Mouse (Mus musculus): ENCODE data around the gene Jam2. TPM values are rescaled to one million over a fixed set of nuclear protein-coding genes. Genes with fewer than 3 reads are reported as not detected.

Jam2 gene
- total RNA-seq (2021) = 10 to 100 TPM; 77.9 to 81.0 TPM
- polyA plus RNA-seq (2012; rRNA removed) = 55.4 and 91.2 TPM in 2 replicates
- long read RNA-seq, partial matches to known transcripts = 7 of 10 reads
- long read RNA-seq, other reads (novel, unspliced or antisense) = 2 of 10 reads

DNA sequence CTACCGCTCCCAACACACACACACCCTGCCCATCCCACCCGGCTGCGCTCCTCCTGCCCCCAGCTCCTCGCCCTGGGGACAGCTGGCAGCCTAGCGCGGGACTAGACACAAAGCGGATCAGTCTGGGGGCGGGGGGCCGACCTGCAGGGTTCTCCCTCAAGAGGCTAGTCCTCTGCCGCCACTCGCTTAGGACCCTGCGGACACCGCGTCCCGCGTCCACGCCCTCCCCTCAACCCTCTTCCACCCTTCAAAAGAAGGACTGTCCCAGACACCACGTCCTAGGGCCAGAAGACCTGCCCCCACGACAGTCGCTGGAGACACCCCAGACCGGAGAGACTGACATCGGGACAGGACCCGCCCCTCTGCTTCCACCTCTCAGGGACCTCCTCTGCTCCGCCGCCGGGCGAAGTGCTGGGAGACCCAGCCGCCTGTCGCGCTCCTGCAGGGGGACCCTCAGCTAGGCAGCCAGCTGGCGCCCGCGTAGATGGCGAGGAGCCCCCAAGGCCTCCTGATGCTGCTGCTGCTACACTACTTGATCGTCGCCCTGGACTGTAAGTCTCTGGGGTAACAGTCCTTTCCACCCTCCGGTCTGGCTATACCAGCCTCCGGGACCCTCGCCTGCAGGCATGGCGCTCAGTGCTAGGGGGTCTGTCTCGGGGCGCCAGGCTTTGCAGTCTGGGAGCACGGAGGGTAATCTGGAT is at the start of gene Jam2:
Gene Jam2 (plus strand): TSS at position 121 of the 701 bp plus-strand sequence.
- Histone ChIP-seq H3K36me3 (ENCODE audit: control insufficient read depth, insufficient read depth, low read length) (peaks cover 16% of the 10 kb centered on the region), H3K9ac (ENCODE audit: low read depth, low read length) (peak within 1 kb of the TSS; percentile 91), H3K79me2 (replicated peaks; ENCODE audit: control insufficient read depth, insufficient read depth, low read length) (no peaks in the 10 kb centered on the region; the same call in none of the 2 replicates), H3K4me3 (peak within 1 kb of the TSS; percentile 90), H3K27ac (peak within 1 kb of the TSS; percentile 90), H3K4me1 (ENCODE audit: control insufficient read depth, insufficient read depth, low read length) (peaks cover 7% of the 10 kb centered on the region), H3K27me3 (ENCODE audit: control insufficient read depth, insufficient read depth, low read length) (no peaks in the 10 kb centered on the region)
- under 1% methylated on average over 43 of the region's 43 CpGs for WGBS
- intact Hi-C loops (cut with DNase I) = loop anchor here (2.0 kb wide), 1 partner anchor 61 kb away; the partner anchor contains the start of genes Atp5j and Gabpa
- TF ChIP-seq EP300 (IDR thresholded peaks at IDR 0.05; ENCODE audit: insufficient read depth, low read depth, low read length) (peak; percentile 77), CTCF (IDR thresholded peaks at IDR 0.05) (peak; percentile 20), POLR2A (IDR thresholded peaks at IDR 0.05; ENCODE audit: insufficient read depth, low read depth, low read length) (peak; percentile 91)
- peak; percentile 88 to 89 for DNase-seq

DNA sequence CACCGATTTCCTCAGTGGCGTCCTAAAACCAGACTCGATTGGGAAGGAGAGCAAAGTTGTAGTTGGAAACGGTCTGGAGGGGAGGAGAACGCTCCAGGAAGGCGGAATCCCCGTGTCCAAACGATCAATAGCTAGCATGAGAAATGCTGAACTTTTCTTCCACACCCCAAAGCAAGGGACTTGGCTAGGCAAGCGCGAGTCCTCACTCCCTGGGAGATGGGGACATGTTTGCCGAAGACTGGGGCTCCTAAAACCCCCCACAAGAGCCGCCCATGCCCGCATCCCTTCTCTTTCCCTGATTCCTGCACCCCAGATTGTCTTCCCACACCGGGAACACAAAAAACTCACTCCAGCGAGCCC is 39.1 kb upstream of the Jam2 start:
- Histone ChIP-seq H3K4me1 (ENCODE audit: control insufficient read depth, insufficient read depth, low read length) (peaks cover 5% of the 10 kb centered on the region), H3K27ac (peak overlapping the region; percentile 70), H3K9ac (ENCODE audit: low read depth, low read length) (peak overlapping the region; percentile 91), H3K4me3 (peak overlapping the region; percentile 75), H3K27me3 (ENCODE audit: control insufficient read depth, insufficient read depth, low read length) (no peaks in the 10 kb centered on the region; the same call in 1 of the 2 replicates), H3K79me2 (replicated peaks; ENCODE audit: control insufficient read depth, insufficient read depth, low read length) (no peaks in the 10 kb centered on the region), H3K36me3 (ENCODE audit: control insufficient read depth, insufficient read depth, low read length) (peaks cover 7% of the 10 kb centered on the region)
- intact Hi-C loops (cut with DNase I) = loop anchor here (1.0 kb wide), 4 partner anchors 39 to 145 kb away; no protein-coding TSS in a partner anchor
- WGBS = under 1% methylated on average over 15 of the region's 15 CpGs
- DNase-seq = no peak
- TF ChIP-seq EP300 (IDR thresholded peaks at IDR 0.05; ENCODE audit: insufficient read depth, low read depth, low read length) = no peak
- TF ChIP-seq POLR2A (IDR thresholded peaks at IDR 0.05; ENCODE audit: insufficient read depth, low read depth, low read length) = no peak
- TF ChIP-seq CTCF (IDR thresholded peaks at IDR 0.05) = no peak

GRCm38 (mm10) chr16:84735166-84736105 is 38.5 kb upstream of the Jam2 start, which contains the start of gene Mrpl39:
Gene Mrpl39 (minus strand): TSS chr16:84735742.
- H3K27me3 ChIP-seq (ENCODE audit: control insufficient read depth, insufficient read depth, low read length) = no peaks in the 10 kb centered on the region; the same call in 1 of the 2 replicates
- WGBS = under 1% methylated on average over 66 of the region's 66 CpGs

DNA sequence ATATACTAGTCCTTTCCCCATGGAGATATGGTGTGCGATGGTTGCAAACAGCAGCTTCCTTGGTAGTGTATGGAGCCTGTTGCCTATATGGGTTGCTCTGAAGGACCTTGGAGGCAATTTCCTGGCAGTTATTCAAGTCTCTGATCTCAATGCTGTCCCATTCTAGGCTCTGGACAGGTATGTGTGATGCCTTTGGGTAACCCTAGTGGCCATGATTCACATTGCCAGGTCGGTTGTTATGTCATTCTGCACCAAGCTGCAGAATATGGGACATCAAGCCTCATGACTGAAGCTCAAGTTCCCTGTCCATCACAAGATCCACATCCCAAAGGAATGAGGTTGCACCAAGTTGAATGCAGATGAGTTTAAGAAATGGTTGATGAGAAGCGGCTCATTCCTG is 36.6 kb upstream of the Jam2 start:
- no peak for DNase-seq
- H3K79me2 ChIP-seq (replicated peaks; ENCODE audit: control insufficient read depth, insufficient read depth, low read length) = no peaks in the 10 kb centered on the region
- no peaks in the 10 kb centered on the region; the same call in 1 of the 2 replicates for H3K27me3 ChIP-seq (ENCODE audit: control insufficient read depth, insufficient read depth, low read length)
- intact Hi-C loops (cut with DNase I) = no loop called here
- WGBS = 83% methylated on average over 3 of the region's 3 CpGs
- H3K9ac ChIP-seq (ENCODE audit: low read depth, low read length) = no peak overlapping the region
- H3K36me3 ChIP-seq (ENCODE audit: control insufficient read depth, insufficient read depth, low read length) = peaks cover 7% of the 10 kb centered on the region; the same call in 1 of the 2 replicates
- no peak overlapping the region for H3K27ac ChIP-seq
- no peak overlapping the region for H3K4me3 ChIP-seq
- TF ChIP-seq CTCF (IDR thresholded peaks at IDR 0.05) = peak; percentile 24; the same call in 1 of the 2 replicates
- no peak for TF ChIP-seq POLR2A (IDR thresholded peaks at IDR 0.05; ENCODE audit: insufficient read depth, low read depth, low read length)
- peaks cover 5% of the 10 kb centered on the region for H3K4me1 ChIP-seq (ENCODE audit: control insufficient read depth, insufficient read depth, low read length)

More at GRCm38 (mm10) chr16:84735166-84736105, 38.5 kb upstream of the Jam2 start, which contains the start of gene Mrpl39:
- Histone ChIP-seq H3K79me2 (replicated peaks; ENCODE audit: control insufficient read depth, insufficient read depth, low read length) (no peaks in the 10 kb centered on the region), H3K9ac (ENCODE audit: low read depth, low read length) (peak within 1 kb of the TSS; percentile 91), H3K36me3 (ENCODE audit: control insufficient read depth, insufficient read depth, low read length) (peaks cover 7% of the 10 kb centered on the region), H3K4me3 (peak within 1 kb of the TSS; percentile 75), H3K27ac (peak within 1 kb of the TSS; percentile 91), H3K4me1 (ENCODE audit: control insufficient read depth, insufficient read depth, low read length) (peaks cover 5% of the 10 kb centered on the region)
- TF ChIP-seq EP300 (IDR thresholded peaks at IDR 0.05; ENCODE audit: insufficient read depth, low read depth, low read length) = peak; percentile 94
- peak; percentile 84 for TF ChIP-seq POLR2A (IDR thresholded peaks at IDR 0.05; ENCODE audit: insufficient read depth, low read depth, low read length)
- TF ChIP-seq CTCF (IDR thresholded peaks at IDR 0.05) = peak; percentile 90
- DNase-seq = peak; percentile 96 to 100
- intact Hi-C loops (cut with DNase I) = loop anchor here (1.0 kb wide), 4 partner anchors 38 to 144 kb away; no protein-coding TSS in a partner anchor

DNA sequence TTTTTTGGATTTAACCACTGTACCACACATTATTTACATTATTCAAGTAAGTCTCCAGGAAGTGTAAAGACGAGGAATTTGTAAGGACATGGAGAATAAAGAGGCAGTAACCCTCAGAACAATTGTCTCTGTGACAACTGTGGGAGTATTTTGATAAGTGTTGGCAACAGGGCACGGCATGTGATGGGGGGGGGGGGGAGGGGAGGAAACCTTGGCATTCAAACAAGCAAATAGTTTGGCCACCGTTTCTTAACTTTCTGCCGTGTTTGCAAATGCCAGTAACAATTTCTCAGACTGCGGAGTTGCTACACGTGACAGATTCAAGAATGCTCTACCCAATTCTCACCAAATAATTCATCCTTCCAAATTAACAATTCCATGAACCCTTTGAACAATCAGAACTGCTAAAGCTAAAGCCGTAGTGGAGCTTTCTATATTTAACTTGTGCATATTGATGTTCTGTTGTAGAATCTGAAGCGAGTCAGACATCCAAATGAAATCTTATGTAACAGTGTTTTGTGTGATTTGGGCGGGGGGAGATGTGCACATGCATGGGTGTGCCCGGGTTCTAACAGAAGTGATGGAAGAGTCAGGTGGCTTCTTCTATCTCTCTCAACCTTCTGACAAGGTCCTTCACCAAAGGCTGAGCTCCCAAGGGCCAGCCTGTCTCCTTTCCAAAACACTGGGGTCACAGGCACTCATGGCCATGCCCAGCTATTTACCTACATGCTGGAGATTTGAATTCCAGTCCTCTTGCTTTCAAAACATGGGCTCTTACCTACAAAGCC is 29.0 kb upstream of the Jam2 start:
- TF ChIP-seq POLR2A (IDR thresholded peaks at IDR 0.05; ENCODE audit: insufficient read depth, low read depth, low read length) = no peak
- 0 out of 2 replicates have a peak, but pooled peaks have one; percentile 32 for TF ChIP-seq EP300 (IDR thresholded peaks at IDR 0.05; ENCODE audit: insufficient read depth, low read depth, low read length)
- Histone ChIP-seq H3K27me3 (ENCODE audit: control insufficient read depth, insufficient read depth, low read length) (no peaks in the 10 kb centered on the region), H3K27ac (peak overlapping the region; percentile 62), H3K9ac (ENCODE audit: low read depth, low read length) (no peak overlapping the region), H3K4me1 (ENCODE audit: control insufficient read depth, insufficient read depth, low read length) (no peaks in the 10 kb centered on the region; the same call in 1 of the 2 replicates), H3K4me3 (no peak overlapping the region), H3K79me2 (replicated peaks; ENCODE audit: control insufficient read depth, insufficient read depth, low read length) (no peaks in the 10 kb centered on the region), H3K36me3 (ENCODE audit: control insufficient read depth, insufficient read depth, low read length) (no peaks in the 10 kb centered on the region)
- DNase-seq = no peak
- WGBS = 40% methylated on average over 10 of the region's 10 CpGs
- intact Hi-C loops (cut with DNase I) = no loop called here
